In genomic region chr2:118716677-118717076, GRCm38 (mm10) we compare ENCODE assay signal across 13 mouse cellular contexts. TPM values are rescaled to one million over a fixed set of nuclear protein-coding genes. Genes with fewer than 3 reads are reported as not detected.
DNase-seq lines count a peak whose midpoint lies in the region; ATAC-seq and TF ChIP-seq lines count a peak whose summit lies in the region.
"Had no signal": no experiment of that assay in that cellular context is flagged by ENCODE, and none has a peak within 500 bp of the region (broad histone marks: within the 10 kb centered on the region; RNA-seq: fewer than 3 reads in every experiment).

No protein-coding gene starts in this region.

- peak; percentile 70 for DNase-seq in gastrocnemius, adult 2 months
- DNase-seq in gastrocnemius, postnatal 10 days: no peak
- peak; percentile 66 for DNase-seq in gastrocnemius, postnatal 25 days
- DNase-seq in heart, adult 8-10 months (ENCODE audit: low spot score): peak; percentile 77
- peak; percentile 96 for DNase-seq in heart, postnatal 0 days (ENCODE audit: low spot score)
- DNase-seq in left cerebral cortex, adult 18-20 months (ENCODE audit: low spot score in 2 of 2): no peak

- H3K9me3 ChIP-seq in heart, postnatal 0 days (replicated peaks; ENCODE audit: control insufficient read depth, low read length): no peaks in the 10 kb centered on the region
- H3K9me3 ChIP-seq: neural tube, embryonic 15.5 days had no signal

- H3K27me3 ChIP-seq in heart, postnatal 0 days (ENCODE audit: control insufficient read depth, insufficient read depth, low read length): peaks cover 4% of the 10 kb centered on the region; the same call in 1 of the 2 replicates

- H3K4me1 ChIP-seq in heart, postnatal 0 days (ENCODE audit: control insufficient read depth, insufficient read depth): peaks cover 31% of the 10 kb centered on the region

- TF ChIP-seq CTCF in gastrocnemius, adult 2 months (IDR thresholded peaks at IDR 0.05): no peak
- TF ChIP-seq CTCF in heart, postnatal 0 days (IDR thresholded peaks at IDR 0.05; ENCODE audit: low read depth): no peak

- TF ChIP-seq EP300 in heart, postnatal 0 days (IDR thresholded peaks at IDR 0.05; ENCODE audit: low read depth): peak; percentile 99

- intact Hi-C loops in gastrocnemius, adult 2 months (cut with DNase I): no loop called here

- no peak overlapping the region for H3K4me2 ChIP-seq in heart, postnatal 0 days (ENCODE audit: low read depth, low read length)
- H3K4me2 ChIP-seq: midbrain, embryonic 11.5 days; neural tube, embryonic 15.5 days had no signal

- no peak overlapping the region for H3K9ac ChIP-seq in heart, postnatal 0 days (replicated peaks; ENCODE audit: low read depth, low read length)
- H3K9ac ChIP-seq: neural tube, embryonic 15.5 days had no signal

- no peaks in the 10 kb centered on the region for H3K36me3 ChIP-seq in heart, postnatal 0 days (replicated peaks; ENCODE audit: control insufficient read depth, insufficient read depth, low read length)
- H3K36me3 ChIP-seq: neural tube, embryonic 15.5 days had no signal

- H3K27ac ChIP-seq in gastrocnemius, adult 2 months: peak overlapping the region; percentile 85
- H3K27ac ChIP-seq in heart, postnatal 0 days (ENCODE audit: low read depth): peak overlapping the region; percentile 97
- H3K27ac ChIP-seq: layer of hippocampus, adult 2 months; neural tube, embryonic 15.5 days had no signal

- WGBS in heart, postnatal 0 days: 27% methylated on average over 5 of the region's 5 CpGs

- peak; percentile 95 for ATAC-seq in heart, postnatal 0 days (ENCODE audit: insufficient read depth, low read depth)
- ATAC-seq in erythroblast, adult 5-6 weeks (replicated peaks; ENCODE audit: low FRiP score, poor library complexity, severe bottlenecking): no peak

- H3K4me3 ChIP-seq in gastrocnemius, adult 2 months: no peak overlapping the region
- no peak overlapping the region for H3K4me3 ChIP-seq in heart, postnatal 0 days (ENCODE audit: low read depth, low read length)
- H3K4me3 ChIP-seq: layer of hippocampus, adult 2 months; neural tube, embryonic 15.5 days had no signal

RNA-seq across cellular contexts. Expression of gene Plcb2, which starts 11.6 kb away (rescaled TPM):
- total RNA-seq in gastrocnemius, adult 2 months (2021): under 1 TPM; 0.11 to 0.43 TPM
- total RNA-seq in gastrocnemius, postnatal 10 days (2021): 1 to 10 TPM in 1 of 2 experiments, under 1 TPM in 1; 0.40 to 1.1 TPM
- under 1 TPM; 0.15 to 0.16 TPM for total RNA-seq in gastrocnemius, postnatal 25 days (2021)
- 1 to 10 TPM; 2.2 to 3.3 (median 2.5) TPM for total RNA-seq in heart, adult 8-10 months (2022)
- 1.6 and 7.6 TPM in 2 replicates for total RNA-seq in heart, postnatal 0 days (2014; rRNA removed; ENCODE audit: low replicate concordance)
- 2.0 and 2.6 TPM in 2 replicates for polyA plus RNA-seq in heart, postnatal 0 days (2015; fragmentation: Nextera tagmentation; extraction: Ambion mirVana)
- 30.7 and 38.9 TPM in 2 replicates for total RNA-seq in erythroblast, adult 5-6 weeks (2015; ENCODE audit: low replicate concordance)
- total RNA-seq in erythroblast, adult 5-6 weeks (2017; ENCODE audit: low replicate concordance): 13.7 and 17.6 TPM in 2 replicates
- total RNA-seq in left cerebral cortex, adult 18-20 months (2021): 1 to 10 TPM; 3.0 to 3.1 TPM

RNA-seq across cellular contexts. Expression of gene Ankrd63, which starts 12.9 kb away (rescaled TPM):
- under 1 TPM in 1 of 2 experiments, not detected in 1; 0.06 TPM for total RNA-seq in gastrocnemius, adult 2 months (2021)
- under 1 TPM in 1 of 2 experiments, not detected in 1; 0.09 TPM for total RNA-seq in gastrocnemius, postnatal 10 days (2021)
- total RNA-seq in gastrocnemius, postnatal 25 days (2021): not detected
- 1 to 10 TPM; 1.0 to 3.1 (median 1.7) TPM for total RNA-seq in heart, adult 8-10 months (2022)
- total RNA-seq in heart, postnatal 0 days (2014; rRNA removed; ENCODE audit: low replicate concordance): 7.6 and 14.3 TPM in 2 replicates
- polyA plus RNA-seq in heart, postnatal 0 days (2015; fragmentation: Nextera tagmentation; extraction: Ambion mirVana): 1.6 and 2.0 TPM in 2 replicates
- 0.19 TPM in 1 of 2 replicates, not detected in the other for total RNA-seq in erythroblast, adult 5-6 weeks (2015; ENCODE audit: low replicate concordance)
- total RNA-seq in erythroblast, adult 5-6 weeks (2017; ENCODE audit: low replicate concordance): 0.14 TPM in 1 of 2 replicates, not detected in the other
- 10 to 100 TPM; 27.5 to 33.7 TPM for total RNA-seq in left cerebral cortex, adult 18-20 months (2021)
- total RNA-seq: ES-E14 had no signal
- polyA plus RNA-seq: embryonic facial prominence, embryonic 11.5 days; hindbrain, embryonic 11.5 days; midbrain, embryonic 11.5 days; neural tube, embryonic 15.5 days had no signal

RNA-seq across cellular contexts. Expression of gene Inafm2, which starts 28.9 kb away (rescaled TPM):
- 1 to 10 TPM; 5.2 to 5.8 TPM for total RNA-seq in gastrocnemius, adult 2 months (2021)
- 1 to 10 TPM; 6.0 to 8.6 TPM for total RNA-seq in gastrocnemius, postnatal 10 days (2021)
- 1 to 10 TPM; 3.6 to 4.9 TPM for total RNA-seq in gastrocnemius, postnatal 25 days (2021)
- 10 to 100 TPM; 33.0 to 45.2 (median 33.9) TPM for total RNA-seq in heart, adult 8-10 months (2022)
- total RNA-seq in heart, postnatal 0 days (2014; rRNA removed; ENCODE audit: low replicate concordance): 39.4 and 44.2 TPM in 2 replicates
- 39.9 and 48.4 TPM in 2 replicates for polyA plus RNA-seq in heart, postnatal 0 days (2015; fragmentation: Nextera tagmentation; extraction: Ambion mirVana)
- 6.5 and 10.4 TPM in 2 replicates for total RNA-seq in erythroblast, adult 5-6 weeks (2015; ENCODE audit: low replicate concordance)
- 3.5 and 4.6 TPM in 2 replicates for total RNA-seq in erythroblast, adult 5-6 weeks (2017; ENCODE audit: low replicate concordance)
- total RNA-seq in left cerebral cortex, adult 18-20 months (2021): 10 to 100 TPM; 48.7 to 49.6 TPM

RNA-seq across cellular contexts. Expression of gene Ccdc9b, which starts 45.8 kb away (rescaled TPM):
- total RNA-seq in gastrocnemius, adult 2 months (2021): 10 to 100 TPM; 14.6 to 20.8 TPM
- 1 to 10 TPM; 5.7 to 8.5 TPM for total RNA-seq in gastrocnemius, postnatal 10 days (2021)
- total RNA-seq in gastrocnemius, postnatal 25 days (2021): 10 to 100 TPM; 11.8 to 13.0 TPM
- 10 to 100 TPM; 24.6 to 38.6 (median 29.6) TPM for total RNA-seq in heart, adult 8-10 months (2022)
- total RNA-seq in heart, postnatal 0 days (2014; rRNA removed; ENCODE audit: low replicate concordance): 5.7 and 6.8 TPM in 2 replicates
- 3.3 and 3.4 TPM in 2 replicates for polyA plus RNA-seq in heart, postnatal 0 days (2015; fragmentation: Nextera tagmentation; extraction: Ambion mirVana)
- total RNA-seq in erythroblast, adult 5-6 weeks (2015; ENCODE audit: low replicate concordance): not detected in 2 replicates
- total RNA-seq in erythroblast, adult 5-6 weeks (2017; ENCODE audit: low replicate concordance): 0.17 TPM in 1 of 2 replicates, not detected in the other
- 1 to 10 TPM; 4.4 to 4.8 TPM for total RNA-seq in left cerebral cortex, adult 18-20 months (2021)

RNA-seq across cellular contexts. Expression of gene Pak6, which starts 53.6 kb away (rescaled TPM):
- not detected for total RNA-seq in gastrocnemius, adult 2 months (2021)
- total RNA-seq in gastrocnemius, postnatal 10 days (2021): under 1 TPM; 0.33 to 0.43 TPM
- under 1 TPM in 1 of 2 experiments, not detected in 1; 0.64 TPM for total RNA-seq in gastrocnemius, postnatal 25 days (2021)
- 10 to 100 TPM in 3 of 4 experiments, 1 to 10 TPM in 1; 7.5 to 13.4 (median 11.4) TPM for total RNA-seq in heart, adult 8-10 months (2022)
- total RNA-seq in heart, postnatal 0 days (2014; rRNA removed; ENCODE audit: low replicate concordance): 16.8 and 17.0 TPM in 2 replicates
- polyA plus RNA-seq in heart, postnatal 0 days (2015; fragmentation: Nextera tagmentation; extraction: Ambion mirVana): 7.9 and 9.0 TPM in 2 replicates
- total RNA-seq in erythroblast, adult 5-6 weeks (2015; ENCODE audit: low replicate concordance): not detected in 2 replicates
- total RNA-seq in erythroblast, adult 5-6 weeks (2017; ENCODE audit: low replicate concordance): 0.77 TPM in 1 of 2 replicates, not detected in the other
- 10 to 100 TPM; 79.7 to 86.4 TPM for total RNA-seq in left cerebral cortex, adult 18-20 months (2021)

Comparison
In these comparisons a context has a peak if more than half of its experiments do, and no peak if none do; other contexts are left out.
1. DNase-seq: peak in gastrocnemius, adult 2 months (single experiment), gastrocnemius, postnatal 25 days (single experiment), heart, adult 8-10 months (single experiment) and heart, postnatal 0 days (single experiment); none in gastrocnemius, postnatal 10 days (single experiment) and left cerebral cortex, adult 18-20 months (0 of 2).